Mouse (Mus musculus) stomach, embryonic 16.5 days (tissue): ENCODE data around the gene St8sia1. TPM values are rescaled to one million over a fixed set of nuclear protein-coding genes. Genes with fewer than 3 reads are reported as not detected.

Experiments used
- ATAC-seq: fragments of 200-750 bp; cut with Nextera tagmentation; 2 replicates; pipeline ENCODE4 v1.8.0; 2017; ENCODE audit warnings: moderate number of reproducible peaks, moderate TSS enrichment; ENCODE audit not compliant: insufficient read depth, low FRiP score
- H3K27ac ChIP-seq: fragments of 300-500 bp; sonication (generic); 2 replicates; pipeline ENCODE4 v1.5.1; 2014; ENCODE audit warnings: low read length
- H3K27me3 ChIP-seq: fragments of 300-500 bp; sonication (generic); 2 replicates; pipeline ENCODE4 v1.6.1; 2014; ENCODE audit warnings: low read length, control low read depth, mixed read lengths; ENCODE audit not compliant: control insufficient read depth, insufficient read depth
- H3K36me3 ChIP-seq: fragments of 300-500 bp; sonication (generic); 2 replicates; pipeline ENCODE4 v1.6.1; 2014; ENCODE audit warnings: low read length; ENCODE audit not compliant: control insufficient read depth, insufficient read depth
- H3K4me1 ChIP-seq: fragments of 300-500 bp; sonication (generic); 2 replicates; pipeline ENCODE4 v1.6.1; 2014; ENCODE audit warnings: low read length, control low read depth, mixed read lengths; ENCODE audit not compliant: control insufficient read depth, insufficient read depth
- H3K4me2 ChIP-seq: fragments of 300-500 bp; sonication (generic); 2 replicates; pipeline ENCODE4 v1.6.1; 2014; ENCODE audit warnings: low read depth, low read length, mixed read lengths
- H3K4me3 ChIP-seq: fragments of 300-500 bp; sonication (generic); replicated peaks from 2 replicates; pipeline ENCODE4 v1.5.1; 2014; ENCODE audit warnings: mild to moderate bottlenecking, low read length
- H3K9ac ChIP-seq: fragments of 300-500 bp; sonication (generic); 2 replicates; pipeline ENCODE4 v1.6.1; 2014; ENCODE audit warnings: low read length
- H3K9me3 ChIP-seq: fragments of 300-500 bp; sonication (generic); replicated peaks from 2 replicates; pipeline ENCODE4 v1.6.1; 2016; ENCODE audit warnings: low read length, control low read depth; ENCODE audit not compliant: control insufficient read depth
- WGBS: fragments of 180-500 bp; shearing (Covaris S2); extraction: QIAGEN DNeasy Blood & Tissue Kit; methylation state at CpG from one replicate; pipeline ENCODE4 v1.1.7; 2014; 5-methylcytosine and 5-hydroxymethylcytosine counted together
- polyA plus RNA-seq: library from polyadenylated mRNA; unstranded; fragments of >200 nt; fragmentation: Nextera tagmentation; extraction: Ambion mirVana; gene quantifications from 2 replicates; pipeline ENCODE4 v1.2.1, GENCODE M21; 2015

The St8sia1 gene
- polyA plus RNA-seq, 1 experiment from 2014 or later: 1.1 TPM

GRCm38 (mm10) chr6:142865199-142865598, 99.1 kb downstream of the St8sia1 start:
- no peak overlapping the region for H3K4me2 ChIP-seq
- H3K36me3 ChIP-seq: no peaks in the 10 kb centered on the region
- ATAC-seq: no peak
- H3K4me3 ChIP-seq: no peak overlapping the region
- no peak overlapping the region for H3K9ac ChIP-seq
- H3K27ac ChIP-seq: no peak overlapping the region
- no peaks in the 10 kb centered on the region for H3K9me3 ChIP-seq
- H3K4me1 ChIP-seq: peaks cover 6% of the 10 kb centered on the region; the same call in 1 of the 2 replicates
- 75% methylated on average over 6 of the region's 6 CpGs for WGBS
- H3K27me3 ChIP-seq: no peaks in the 10 kb centered on the region

GRCm38 (mm10) chr6:142863881-142864280, 100.4 kb downstream of the St8sia1 start:
- peaks cover 6% of the 10 kb centered on the region; the same call in 1 of the 2 replicates for H3K4me1 ChIP-seq
- no peaks in the 10 kb centered on the region for H3K36me3 ChIP-seq
- H3K27ac ChIP-seq: no peak overlapping the region
- no peaks in the 10 kb centered on the region for H3K27me3 ChIP-seq
- H3K9ac ChIP-seq: no peak overlapping the region
- H3K4me2 ChIP-seq: no peak overlapping the region
- 93% methylated on average over 4 of the region's 4 CpGs for WGBS
- H3K9me3 ChIP-seq: no peaks in the 10 kb centered on the region
- no peak overlapping the region for H3K4me3 ChIP-seq
- no peak for ATAC-seq

GRCm38 (mm10) chr6:142862265-142862664, 102.0 kb downstream of the St8sia1 start:
- H3K9me3 ChIP-seq: no peaks in the 10 kb centered on the region
- no peak overlapping the region for H3K9ac ChIP-seq
- H3K4me2 ChIP-seq: no peak overlapping the region
- ATAC-seq: no peak
- no peaks in the 10 kb centered on the region for H3K36me3 ChIP-seq
- WGBS: 89% methylated on average over 3 of the region's 3 CpGs
- H3K27me3 ChIP-seq: no peaks in the 10 kb centered on the region
- no peak overlapping the region for H3K4me3 ChIP-seq
- H3K27ac ChIP-seq: no peak overlapping the region
- H3K4me1 ChIP-seq: 0 out of 2 replicates have a peak, but pooled peaks cover under 1% of the 10 kb centered on the region

GRCm38 (mm10) chr6:142860396-142860795, 103.9 kb downstream of the St8sia1 start:
- no peak overlapping the region for H3K4me2 ChIP-seq
- ATAC-seq: no peak
- no peak overlapping the region for H3K9ac ChIP-seq
- 92% methylated on average over 1 of the region's 1 CpGs for WGBS
- no peak overlapping the region for H3K4me3 ChIP-seq
- no peaks in the 10 kb centered on the region for H3K36me3 ChIP-seq
- no peaks in the 10 kb centered on the region for H3K9me3 ChIP-seq
- no peak overlapping the region for H3K27ac ChIP-seq
- no peaks in the 10 kb centered on the region for H3K4me1 ChIP-seq
- H3K27me3 ChIP-seq: no peaks in the 10 kb centered on the region

GRCm38 (mm10) chr6:142859946-142860345, 104.3 kb downstream of the St8sia1 start:
- no peak for ATAC-seq
- H3K27ac ChIP-seq: no peak overlapping the region

GRCm38 (mm10) chr6:142858937-142859336, 105.3 kb downstream of the St8sia1 start:
- H3K9me3 ChIP-seq: no peaks in the 10 kb centered on the region
- H3K36me3 ChIP-seq: no peaks in the 10 kb centered on the region
- H3K4me1 ChIP-seq: no peaks in the 10 kb centered on the region
- H3K27ac ChIP-seq: no peak overlapping the region
- ATAC-seq: no peak
- 87% methylated on average over 2 of the region's 2 CpGs for WGBS
- H3K4me3 ChIP-seq: no peak overlapping the region
- H3K4me2 ChIP-seq: no peak overlapping the region
- no peak overlapping the region for H3K9ac ChIP-seq
- H3K27me3 ChIP-seq: no peaks in the 10 kb centered on the region

More at GRCm38 (mm10) chr6:142859946-142860345, 104.3 kb downstream of the St8sia1 start:
- Histone ChIP-seq H3K36me3 (no peaks in the 10 kb centered on the region), H3K4me2 (no peak overlapping the region), H3K9ac (no peak overlapping the region), H3K4me3 (no peak overlapping the region), H3K9me3 (no peaks in the 10 kb centered on the region), H3K27me3 (no peaks in the 10 kb centered on the region), H3K4me1 (no peaks in the 10 kb centered on the region)
- 85% methylated on average over 4 of the region's 4 CpGs for WGBS

DNA sequence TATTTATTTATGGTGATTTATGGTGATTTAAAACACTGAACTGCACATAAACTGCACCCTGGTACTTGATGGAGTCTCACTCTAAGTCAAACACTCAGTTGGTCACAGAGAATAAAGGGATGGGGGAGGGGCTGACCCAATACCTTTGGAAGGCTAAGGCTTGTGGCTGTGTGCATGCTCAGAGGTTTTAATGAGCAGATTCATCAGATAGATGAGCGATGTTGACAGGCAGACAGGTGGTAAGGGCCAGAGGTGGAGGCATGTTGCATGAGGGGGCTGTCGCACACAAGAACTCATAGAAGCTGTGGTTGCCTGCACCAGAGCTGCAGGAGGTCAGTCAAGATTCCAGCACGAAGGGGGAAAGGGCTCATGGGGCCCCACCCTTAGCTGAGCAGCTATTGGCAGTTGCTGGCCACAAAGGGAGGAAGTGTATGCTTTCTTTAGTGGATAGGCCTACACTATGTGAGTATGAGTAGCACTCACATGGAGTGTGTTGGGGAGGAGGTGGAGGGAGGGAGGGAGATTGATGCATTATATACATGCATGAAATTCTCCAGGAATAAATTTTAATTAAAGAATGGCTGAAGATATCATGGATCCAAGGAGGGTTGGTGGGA, 107.9 kb downstream of the St8sia1 start:
- WGBS: 41% methylated on average over 3 of the region's 3 CpGs
- Histone ChIP-seq H3K4me2 (no peak overlapping the region), H3K27ac (no peak overlapping the region), H3K4me3 (no peak overlapping the region), H3K27me3 (no peaks in the 10 kb centered on the region), H3K9ac (no peak overlapping the region), H3K9me3 (no peaks in the 10 kb centered on the region), H3K36me3 (no peaks in the 10 kb centered on the region), H3K4me1 (no peaks in the 10 kb centered on the region)
- no peak for ATAC-seq

- Histone ChIP-seq H3K9me3 (no peaks in the 10 kb centered on the region), H3K27ac (no peak overlapping the region), H3K4me1 (no peaks in the 10 kb centered on the region), H3K9ac (no peak overlapping the region), H3K36me3 (no peaks in the 10 kb centered on the region), H3K27me3 (no peaks in the 10 kb centered on the region), H3K4me2 (no peak overlapping the region), H3K4me3 (no peak overlapping the region)
- no peak for ATAC-seq
- 89% methylated on average over 5 of the region's 5 CpGs for WGBS
These were observed 108.5 kb downstream of the St8sia1 start for GRCm38 (mm10) chr6:142855761-142856160.

GRCm38 (mm10) chr6:142852419-142853377, 111.6 kb downstream of the St8sia1 start:
- 84% methylated on average over 6 of the region's 6 CpGs for WGBS
- no peak overlapping the region for H3K4me3 ChIP-seq
- ATAC-seq: no peak
- H3K9me3 ChIP-seq: no peaks in the 10 kb centered on the region
- H3K4me1 ChIP-seq: no peaks in the 10 kb centered on the region
- H3K27me3 ChIP-seq: no peaks in the 10 kb centered on the region
- H3K27ac ChIP-seq: no peak overlapping the region
- no peak overlapping the region for H3K4me2 ChIP-seq
- H3K36me3 ChIP-seq: no peaks in the 10 kb centered on the region
- no peak overlapping the region for H3K9ac ChIP-seq
